Mouse (Mus musculus): Measurements from ENCODE around the gene Ptprd.

- TF ChIP-seq CTCF (IDR thresholded peaks at IDR 0.05; ENCODE audit: borderline replicate concordance, insufficient read depth, low read depth, low read length) (no peak), POLR2A (IDR thresholded peaks at IDR 0.05; ENCODE audit: borderline replicate concordance, insufficient read depth, low read length) (no peak)
Measured at GRCm38 (mm10) chr4:77327198-77327597, 884.6 kb downstream of the Ptprd start.
